Mouse (Mus musculus) megakaryocyte progenitor cell, adult 5-6 weeks (primary cell): ENCODE data around the gene Vwa8. TPM values are rescaled to one million over a fixed set of nuclear protein-coding genes. Genes with fewer than 3 reads are reported as not detected.
A peak's percentile ranks its signal among the peaks of the same experiment; 100 is the strongest.

Experiments
- ATAC-seq: replicated peaks from 2 replicates; pipeline ENCODE4 v1.8.0; 2016; ENCODE audit warnings: mild to moderate bottlenecking, moderate TSS enrichment, inconsistent platforms; ENCODE audit not compliant: poor library complexity
- total RNA-seq, 2 experiments: library from RNA; stranded (forward) in 1 of 2; stranded (reverse) in 1 of 2; fragments of 157-497, 149-512 nt in 1 of 2; fragments of 200-1000 nt in 1 of 2; gene quantifications; 2 replicates each; pipeline versions ENCODE4 v1.2.3 to v1.2.4; 2015 to 2017

Gene Vwa8
- 22.6 and 22.8 TPM in 2 replicates for total RNA-seq (2015)
- 21.8 and 26.6 TPM in 2 replicates for total RNA-seq (2017)

- ATAC-seq, result peak; percentile 77
Measured at GRCm38 (mm10) chr14:78848941-78849911, at the start of gene Vwa8. Gene Vwa8, plus strand, starts transcription at chr14:78849052.

GRCm38 (mm10) chr14:78802378-78802777, 46.5 kb upstream of the Vwa8 start:
- no peak for ATAC-seq

GRCm38 (mm10) chr14:78803924-78804323, 44.9 kb upstream of the Vwa8 start:
- ATAC-seq, result no peak

DNA sequence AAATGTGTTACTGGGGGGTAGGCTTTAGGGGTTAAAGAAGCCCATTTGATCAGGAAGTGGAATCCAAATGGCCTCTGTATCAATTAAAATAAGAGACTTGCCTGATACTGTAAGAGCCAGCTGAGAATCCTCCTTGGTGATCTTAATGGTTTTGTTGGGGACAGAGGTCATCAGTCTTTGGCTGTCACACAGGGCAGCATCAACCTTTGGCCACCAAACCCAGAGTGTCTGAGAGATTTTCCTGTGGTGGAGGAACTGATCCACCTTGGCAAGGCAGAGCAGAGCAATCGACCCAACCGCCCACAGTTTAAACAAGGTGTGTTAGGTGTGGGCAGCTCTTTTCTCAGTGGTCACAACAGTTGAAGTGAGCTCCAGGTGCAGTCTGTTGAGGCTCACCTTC, 36.0 kb upstream of the Vwa8 start:
- no peak for ATAC-seq

DNA sequence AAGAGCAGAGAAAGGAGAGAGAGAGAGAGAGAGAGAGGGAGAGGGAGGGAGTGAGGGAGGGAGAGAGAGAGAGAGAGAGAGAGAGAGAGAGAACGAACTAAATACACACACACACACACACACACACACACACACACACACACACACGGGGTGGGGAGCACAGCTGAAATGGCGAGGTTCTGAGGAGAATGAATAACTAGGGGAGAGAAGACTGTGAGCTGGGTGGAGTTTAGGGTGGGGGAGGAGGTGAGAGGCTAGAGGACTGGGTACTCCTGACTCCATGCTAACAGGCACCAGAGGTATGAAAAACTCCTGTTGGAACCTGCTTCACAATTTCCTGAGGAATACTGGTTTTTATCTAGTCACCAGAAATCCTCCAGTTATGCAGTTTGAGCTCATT, 32.4 kb upstream of the Vwa8 start:
- no peak for ATAC-seq

DNA sequence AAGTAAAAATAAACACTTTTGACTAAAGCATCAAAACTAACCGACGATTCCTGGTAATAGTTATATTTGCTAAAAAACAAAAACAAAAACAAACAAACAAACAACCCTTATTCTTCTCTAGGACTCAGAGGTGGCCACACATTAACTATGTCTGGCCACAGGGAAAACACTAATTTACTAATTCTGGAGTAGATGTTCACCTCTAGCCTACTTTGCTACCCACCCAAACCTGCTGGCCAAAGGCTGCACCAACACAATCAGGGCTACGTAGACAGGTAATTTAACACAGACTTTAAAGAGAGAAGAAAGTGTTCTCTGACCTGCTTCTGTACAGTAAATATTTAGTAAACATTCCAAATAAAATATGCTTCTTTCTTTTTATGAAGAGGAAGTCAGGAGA, 31.2 kb upstream of the Vwa8 start:
- no peak for ATAC-seq

- no peak for ATAC-seq
Measured at GRCm38 (mm10) chr14:78818406-78818805, 30.4 kb upstream of the Vwa8 start.

DNA sequence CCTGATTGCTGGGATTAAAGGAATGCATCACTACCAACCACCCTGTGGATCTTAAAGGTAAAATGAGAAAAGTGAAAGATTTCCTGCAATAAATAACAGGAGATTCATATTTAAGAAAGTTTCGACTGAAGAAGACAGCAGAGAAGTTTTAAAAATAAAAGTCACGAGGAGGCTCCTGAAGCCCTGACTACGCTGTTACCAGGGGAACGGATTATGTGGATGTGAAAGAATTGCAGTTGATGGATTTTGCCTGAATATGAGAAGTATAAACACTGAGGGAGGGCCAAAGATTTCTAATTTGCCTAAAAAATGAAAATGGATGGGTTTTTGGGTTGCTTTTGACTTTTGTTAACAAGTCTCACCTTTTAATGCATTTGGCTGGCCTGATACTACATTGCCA, 24.8 kb upstream of the Vwa8 start:
- no peak for ATAC-seq

GRCm38 (mm10) chr14:78824507-78824906, 24.3 kb upstream of the Vwa8 start:
- no peak for ATAC-seq

DNA sequence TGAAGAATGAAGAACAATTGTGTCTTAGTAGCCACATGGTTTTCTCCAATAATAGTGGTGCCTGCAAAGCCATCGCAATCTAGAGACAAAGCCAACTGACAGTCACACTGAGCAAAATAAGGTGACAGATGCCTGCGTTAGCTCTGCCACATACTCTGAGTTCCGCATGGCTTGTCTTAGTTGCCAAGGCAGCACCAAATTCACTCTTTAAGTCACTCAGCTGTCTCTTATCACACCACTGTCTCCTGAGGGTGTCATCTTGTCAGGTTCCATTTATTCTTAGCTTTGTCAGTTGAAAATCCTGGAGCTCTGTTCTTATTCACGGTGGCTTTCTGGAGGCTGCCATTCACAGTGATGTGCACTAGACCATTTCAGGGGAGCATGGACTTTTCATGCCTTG, 17.7 kb upstream of the Vwa8 start:
- no peak for ATAC-seq

DNA sequence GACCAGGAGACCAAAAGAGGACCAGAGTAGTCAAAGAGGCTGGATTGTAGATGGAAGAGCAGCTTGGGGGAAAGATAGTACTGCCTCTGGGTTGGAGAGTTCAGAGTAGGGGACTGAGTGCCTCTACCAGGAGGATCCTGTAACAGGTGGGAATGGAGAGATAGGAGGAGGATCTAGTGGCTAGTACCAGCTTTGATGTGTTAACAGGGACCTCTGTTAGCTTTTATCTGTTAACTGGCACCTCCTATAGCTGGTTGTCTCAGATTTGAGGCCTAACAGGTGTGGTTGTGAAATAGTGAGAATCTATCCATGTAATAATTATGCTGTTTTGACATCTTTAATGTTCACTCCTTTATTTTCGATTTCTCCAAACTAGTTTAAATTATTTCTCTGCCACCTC, 904 bp upstream of the Vwa8 start:
- ATAC-seq, result 0 out of 2 replicates have a peak, but pooled peaks have one; percentile 13

GRCm38 (mm10) chr14:78848477-78848876, 375 bp upstream of the Vwa8 start:
- no peak for ATAC-seq

- 0 out of 2 replicates have a peak, but pooled peaks have one; percentile 12 for ATAC-seq
Measured at GRCm38 (mm10) chr14:78849961-78850578, 1.2 kb downstream of the Vwa8 start.

- no peak for ATAC-seq
Measured at GRCm38 (mm10) chr14:78850666-78851065, 1.8 kb downstream of the Vwa8 start.

GRCm38 (mm10) chr14:78851366-78851765, 2.5 kb downstream of the Vwa8 start:
- ATAC-seq, result no peak

GRCm38 (mm10) chr14:78852401-78853246, 3.8 kb downstream of the Vwa8 start:
- no peak for ATAC-seq

DNA sequence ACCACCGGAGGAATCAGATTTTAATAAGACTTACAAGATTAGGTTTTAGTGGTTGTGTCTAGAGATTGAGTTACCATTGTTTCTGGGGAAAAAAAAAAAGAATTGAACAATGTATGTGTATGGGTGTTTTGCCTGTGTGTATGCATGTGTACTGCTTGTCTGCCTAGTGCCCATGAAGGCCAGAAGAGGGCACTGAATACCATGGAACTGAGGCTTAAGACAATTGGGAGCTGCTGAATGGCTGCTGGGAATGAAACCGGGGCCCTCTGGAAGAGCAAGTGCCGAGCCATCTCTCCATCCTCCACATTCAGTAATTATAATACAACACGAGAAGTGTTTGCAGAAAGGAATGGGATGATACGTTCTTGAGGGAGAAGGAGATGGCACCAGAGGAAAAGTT, 12.3 kb downstream of the Vwa8 start:
- no peak for ATAC-seq

DNA sequence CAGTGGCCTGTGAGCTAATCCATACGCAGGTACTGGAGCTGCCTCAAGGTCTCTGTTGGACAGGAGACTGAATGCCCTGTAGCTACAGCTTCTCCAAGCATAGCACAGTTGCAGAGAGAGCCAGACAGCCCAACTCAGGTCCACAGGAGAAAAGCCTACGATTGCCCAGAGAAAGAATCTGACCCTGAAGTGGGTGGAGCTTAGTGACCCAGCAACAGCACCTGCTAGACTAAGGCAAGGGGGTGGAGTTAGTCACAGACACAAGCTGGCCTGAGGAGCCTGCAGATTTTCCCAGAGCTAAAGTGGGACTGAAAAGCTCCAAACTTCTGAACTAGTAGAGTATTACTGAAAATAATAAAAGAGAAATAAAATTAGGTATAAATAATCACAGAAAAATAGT, 21.2 kb downstream of the Vwa8 start:
- ATAC-seq, result no peak

- no peak; the same call in 1 of the 2 replicates for ATAC-seq
Measured at GRCm38 (mm10) chr14:78877176-78877575, 28.3 kb downstream of the Vwa8 start.

DNA sequence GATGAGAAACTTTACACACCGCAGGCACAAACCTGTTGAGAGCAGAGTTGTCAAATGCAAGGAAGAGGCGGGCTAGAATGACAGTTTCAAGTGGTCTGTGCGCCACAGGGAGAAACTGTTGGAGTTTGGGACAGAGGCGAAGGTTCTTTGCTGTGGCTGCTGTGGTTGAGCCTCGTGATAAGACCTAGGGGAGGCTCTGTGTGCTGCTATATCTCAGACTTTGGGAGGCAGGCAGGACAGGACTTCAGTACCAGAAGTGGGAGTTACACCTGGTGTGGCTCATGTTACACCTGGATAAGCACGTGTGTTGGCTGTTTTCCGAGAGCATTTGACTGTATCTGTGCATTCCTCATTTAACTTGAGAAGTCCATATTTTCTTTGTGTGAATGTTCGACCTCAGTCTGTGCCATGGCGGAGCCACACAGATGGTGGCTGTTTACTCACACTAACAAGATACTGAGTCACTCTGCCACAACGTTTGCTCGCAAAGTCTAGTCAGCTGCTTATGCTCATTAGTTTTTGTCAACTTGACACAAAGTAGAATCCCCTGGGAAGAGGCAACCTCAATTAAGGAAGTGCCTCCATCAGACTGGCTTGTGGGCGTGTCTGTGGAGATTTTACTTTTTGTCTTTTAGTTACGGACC, 29.7 kb downstream of the Vwa8 start:
- 0 out of 2 replicates have a peak, but pooled peaks have one; percentile 20 for ATAC-seq

- peak; percentile 50; the same call in 1 of the 2 replicates for ATAC-seq
Measured at GRCm38 (mm10) chr14:78880879-78881278, 32.0 kb downstream of the Vwa8 start.
